In the genomic region with DNA sequence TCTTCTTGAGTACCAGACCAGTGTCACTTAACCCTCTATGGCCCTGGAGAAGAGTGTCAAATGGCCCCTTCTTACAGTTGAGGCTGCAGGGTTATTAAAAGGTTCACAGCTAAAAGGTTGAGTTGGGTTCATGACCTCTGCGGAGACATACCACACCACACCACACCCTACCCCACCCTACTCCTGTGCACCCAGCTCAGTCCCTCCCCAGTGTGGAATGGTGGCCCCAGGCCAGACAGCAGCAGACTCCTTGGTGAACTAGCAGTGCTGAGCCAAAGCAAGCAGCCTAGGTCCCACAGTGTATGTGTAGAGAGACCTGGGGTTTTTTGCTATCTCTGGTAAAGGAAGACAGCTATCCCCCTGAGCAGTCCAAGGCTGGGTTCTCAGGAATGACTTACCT, we compare ENCODE assay signal across 23 mouse cellular contexts. TPM values are rescaled to one million over a fixed set of nuclear protein-coding genes. Genes with fewer than 3 reads are reported as not detected.
DNase-seq lines count a peak whose midpoint lies in the region; ATAC-seq and TF ChIP-seq lines count a peak whose summit lies in the region.
"Had no signal": no experiment of that assay in that cellular context is flagged by ENCODE, and none has a peak within 500 bp of the region (broad histone marks: within the 10 kb centered on the region; RNA-seq: fewer than 3 reads in every experiment).

No protein-coding gene starts in this region.

- peaks cover 4 to 12% of the 10 kb centered on the region in 2 experiments; a peak in 3 of 4 replicates for H3K4me1 ChIP-seq in ES-E14 (ENCODE audit: control insufficient read depth in 2 of 2, insufficient read depth in 2 of 2, low read length in 2 of 2, poor library complexity in 1 of 2)
- H3K4me1 ChIP-seq in intestine, postnatal 0 days (replicated peaks; ENCODE audit: control insufficient read depth, insufficient read depth, low read length): peaks cover 10% of the 10 kb centered on the region; the same call in 1 of the 2 replicates
- H3K4me1 ChIP-seq in hindbrain, embryonic 16.5 days (ENCODE audit: control insufficient read depth, insufficient read depth, low read depth, low read length): no peaks in the 10 kb centered on the region
- H3K4me1 ChIP-seq: hindbrain, embryonic 12.5 days; neural tube, embryonic 12.5 days had no signal

- peak; percentile 68 for ATAC-seq in intestine, postnatal 0 days
- no peak for ATAC-seq in hindbrain, embryonic 16.5 days
- ATAC-seq: forebrain, embryonic 16.5 days had no signal

- TF ChIP-seq CTCF in intestine, postnatal 0 days (IDR thresholded peaks at IDR 0.05; ENCODE audit: low read depth): no peak

- H3K27ac ChIP-seq in ES-E14 (ENCODE audit: insufficient read depth, low read depth, low read length, poor library complexity, severe bottlenecking): no peak overlapping the region
- H3K27ac ChIP-seq in intestine, postnatal 0 days (ENCODE audit: low read depth, low read length): no peak overlapping the region
- H3K27ac ChIP-seq in hindbrain, embryonic 16.5 days (ENCODE audit: low read depth, low read length): no peak overlapping the region
- H3K27ac ChIP-seq: gastrocnemius, adult 2 months; heart, adult 2 months; hindbrain, embryonic 12.5 days; liver, embryonic 14.5 days; neural tube, embryonic 12.5 days had no signal

- no peak overlapping the region for H3K4me3 ChIP-seq in ES-E14 (ENCODE audit: insufficient read depth in 1 of 2, low read depth in 1 of 2, low read length in 2 of 2, poor library complexity in 1 of 2, severe bottlenecking in 1 of 2)
- no peak overlapping the region for H3K4me3 ChIP-seq in intestine, postnatal 0 days (ENCODE audit: low read depth, low read length)
- no peak overlapping the region for H3K4me3 ChIP-seq in hindbrain, embryonic 16.5 days (ENCODE audit: low read length)
- H3K4me3 ChIP-seq: erythroblast, embryonic 14.5 days; gastrocnemius, adult 2 months; heart, adult 2 months; hindbrain, embryonic 12.5 days; neural tube, embryonic 12.5 days had no signal

- DNase-seq in kidney, postnatal 10 days: peak; percentile 12
- DNase-seq in kidney, adult 9 months: no peak
- peak; percentile 56 for DNase-seq in ES-E14 (ENCODE audit: low read depth, low spot score)
- peak; percentile 24 to 62 for DNase-seq in lung, postnatal 4 days
- no peak for DNase-seq in right cerebral cortex, adult 2 months (ENCODE audit: low spot score in 2 of 2)
- no peak for DNase-seq in embryo, embryonic 10 days (ENCODE audit: low spot score)
- DNase-seq: adrenal gland, postnatal 25 days; B cell, adult 2 months; cerebellum, adult 8-10 months; embryo, embryonic 11 days; gastrocnemius, adult 2 months; layer of hippocampus, postnatal 36 days; left cerebral cortex, postnatal 4 days; thymus, postnatal 14 days had no signal

- H3K36me3 ChIP-seq in ES-E14 (ENCODE audit: control insufficient read depth, insufficient read depth, low read length, poor library complexity, severe bottlenecking): no peaks in the 10 kb centered on the region
- no peaks in the 10 kb centered on the region for H3K36me3 ChIP-seq in intestine, postnatal 0 days (ENCODE audit: control insufficient read depth, insufficient read depth)
- no peaks in the 10 kb centered on the region for H3K36me3 ChIP-seq in hindbrain, embryonic 16.5 days (ENCODE audit: control insufficient read depth, insufficient read depth, low read length)
- H3K36me3 ChIP-seq: G1E; hindbrain, embryonic 12.5 days; neural tube, embryonic 12.5 days had no signal

- no peak overlapping the region for H3K4me2 ChIP-seq in intestine, postnatal 0 days (replicated peaks; ENCODE audit: low read depth)
- H3K4me2 ChIP-seq in hindbrain, embryonic 16.5 days (ENCODE audit: low read length): no peak overlapping the region
- H3K4me2 ChIP-seq: hindbrain, embryonic 12.5 days; neural tube, embryonic 12.5 days had no signal

- H3K9me3 ChIP-seq in ES-E14 (ENCODE audit: control insufficient read depth, insufficient read depth, low read depth, low read length): no peaks in the 10 kb centered on the region
- H3K9me3 ChIP-seq in intestine, postnatal 0 days (ENCODE audit: control insufficient read depth): no peaks in the 10 kb centered on the region
- no peaks in the 10 kb centered on the region for H3K9me3 ChIP-seq in hindbrain, embryonic 16.5 days (ENCODE audit: control insufficient read depth, low read length)
- H3K9me3 ChIP-seq: G1E; hindbrain, embryonic 12.5 days; neural tube, embryonic 12.5 days had no signal

- H3K27me3 ChIP-seq in intestine, postnatal 0 days (replicated peaks; ENCODE audit: control insufficient read depth, insufficient read depth, low read length): no peaks in the 10 kb centered on the region
- no peaks in the 10 kb centered on the region for H3K27me3 ChIP-seq in hindbrain, embryonic 16.5 days (replicated peaks; ENCODE audit: control insufficient read depth, insufficient read depth, low read length)
- H3K27me3 ChIP-seq: hindbrain, embryonic 12.5 days; neural tube, embryonic 12.5 days had no signal

- H3K9ac ChIP-seq in ES-E14 (ENCODE audit: insufficient read depth, low read depth, low read length, poor library complexity, severe bottlenecking): no peak overlapping the region
- H3K9ac ChIP-seq in intestine, postnatal 0 days (ENCODE audit: low read depth, low read length): no peak overlapping the region
- H3K9ac ChIP-seq in hindbrain, embryonic 16.5 days (ENCODE audit: low read depth, low read length): no peak overlapping the region
- H3K9ac ChIP-seq: hindbrain, embryonic 12.5 days; liver, embryonic 14.5 days; neural tube, embryonic 12.5 days had no signal

- WGBS in intestine, postnatal 0 days: 24% methylated on average over 1 of the region's 1 CpGs
- 89% methylated on average over 1 of the region's 1 CpGs for WGBS in hindbrain, embryonic 16.5 days

- in situ Hi-C loops in ES-E14 (cut with MboI; ENCODE audit: low sequenced_read_pairs in 2 of 2, unreplicated experiment in 2 of 2): no loop called here

TF ChIP-seq in ES-E14, 5 proteins besides CTCF, POLR2A, EP300 and RAD21:
- no peak for TF ChIP-seq ZC3H11A (IDR thresholded peaks at IDR 0.05; ENCODE audit: borderline replicate concordance, low read depth, low read length)
- no peak for TF ChIP-seq HCFC1 (IDR thresholded peaks at IDR 0.05; ENCODE audit: borderline replicate concordance, insufficient read depth, low read length)
- no peak for TF ChIP-seq ZNF384 (IDR thresholded peaks at IDR 0.05; ENCODE audit: low read depth, low read length)
- TF ChIP-seq CHD2 (IDR thresholded peaks at IDR 0.05; ENCODE audit: low read depth, low read length): no peak
- no peak for TF ChIP-seq MAFK (IDR thresholded peaks at IDR 0.05; ENCODE audit: insufficient read depth, low read depth, low read length)

RNA-seq across cellular contexts. Expression of gene Tmprss2, which starts 54.5 kb away (rescaled TPM):
- total RNA-seq in ES-E14 (2012; rRNA removed): 1.4 and 1.7 TPM in 2 replicates
- polyA plus RNA-seq in intestine, postnatal 0 days (2015; fragmentation: Nextera tagmentation; extraction: Ambion mirVana): 18.3 and 22.1 TPM in 2 replicates
- polyA plus RNA-seq in hindbrain, embryonic 16.5 days (2015; fragmentation: Nextera tagmentation; extraction: Ambion mirVana): 0.11 and 0.27 TPM in 2 replicates
- total RNA-seq: adrenal gland, postnatal 25 days; heart, adult 2 months; layer of hippocampus, postnatal 36 days; left cerebral cortex, postnatal 4 days had no signal
- polyA plus RNA-seq: G1E had no signal

Comparison
In these comparisons a context has a peak if more than half of its experiments do, and no peak if none do; other contexts are left out.
1. DNase-seq: peak in kidney, postnatal 10 days (single experiment), ES-E14 (single experiment) and lung, postnatal 4 days (2 of 2); none in kidney, adult 9 months (single experiment), right cerebral cortex, adult 2 months (0 of 2) and embryo, embryonic 10 days (single experiment).
2. RNA of gene Tmprss2, which starts 54.5 kb away (polyA plus RNA-seq): 18.3 to 22.1 TPM in intestine, postnatal 0 days; 0.11 to 0.27 TPM in hindbrain, embryonic 16.5 days; every median in the first group is over 10 times any median in the second.